Mouse (Mus musculus): ENCODE results near the gene Bend4.

DNA sequence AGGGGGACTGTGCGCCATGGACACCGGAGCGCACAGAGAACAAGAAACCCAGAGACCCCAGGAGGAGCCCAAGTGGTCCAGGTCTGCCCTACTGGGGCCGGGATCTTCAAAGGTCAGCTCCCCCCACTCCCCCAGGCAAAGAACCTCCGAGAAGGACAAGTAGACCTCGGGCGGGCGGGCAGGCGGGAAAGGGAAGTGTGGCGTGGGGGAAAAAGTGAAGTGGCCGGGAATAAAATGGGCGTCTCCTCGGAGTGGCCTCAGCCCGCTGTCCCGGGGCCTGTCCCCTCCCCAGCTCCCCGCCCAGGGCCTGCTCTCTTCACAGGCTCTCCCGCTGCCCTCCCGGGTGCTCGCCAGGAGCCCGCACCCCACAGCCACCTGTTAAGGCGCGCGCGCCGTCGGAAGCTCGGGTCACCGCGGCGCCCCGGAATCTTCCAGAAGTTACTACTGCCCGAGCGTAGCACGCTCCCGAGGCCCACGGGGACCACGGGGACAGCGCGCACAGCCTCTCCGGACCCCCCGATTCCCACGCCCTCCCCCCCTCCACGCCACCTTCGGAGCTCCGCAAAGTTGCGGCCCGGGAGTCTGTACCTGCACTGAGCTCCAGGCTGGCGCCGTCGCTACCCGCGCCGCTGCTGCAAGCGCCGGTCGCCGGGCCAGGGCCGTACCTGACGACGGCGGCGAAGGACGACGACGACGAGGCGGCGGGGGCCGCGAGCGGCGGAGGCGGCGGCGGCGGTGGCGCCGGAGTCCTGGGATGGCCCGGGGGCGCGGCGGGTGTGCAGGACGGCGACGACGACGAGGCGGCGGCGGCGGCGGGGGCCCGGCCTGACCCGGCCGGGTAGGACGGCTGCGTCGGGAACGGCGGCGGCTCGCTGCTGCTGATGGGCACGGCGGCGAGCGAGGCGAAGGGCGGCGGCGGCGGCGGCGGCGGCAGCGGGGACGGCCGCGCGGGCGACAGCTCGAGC, 1.4 kb downstream of the Bend4 start:
- no peak for TF ChIP-seq CTCF (IDR thresholded peaks at IDR 0.05; ENCODE audit: control insufficient read depth, insufficient read depth, low read length)
- no peak for TF ChIP-seq POLR2A (IDR thresholded peaks at IDR 0.05; ENCODE audit: borderline replicate concordance, control insufficient read depth, low read depth, low read length)

Measured in bone marrow, adult 2 months (tissue).